Mouse (Mus musculus): ENCODE results near the gene Lypd5. TPM values are rescaled to one million over a fixed set of nuclear protein-coding genes. Genes with fewer than 3 reads are reported as not detected.

The Lypd5 gene
- total RNA-seq, 1 experiment from 2014 or later, result not detected

DNA sequence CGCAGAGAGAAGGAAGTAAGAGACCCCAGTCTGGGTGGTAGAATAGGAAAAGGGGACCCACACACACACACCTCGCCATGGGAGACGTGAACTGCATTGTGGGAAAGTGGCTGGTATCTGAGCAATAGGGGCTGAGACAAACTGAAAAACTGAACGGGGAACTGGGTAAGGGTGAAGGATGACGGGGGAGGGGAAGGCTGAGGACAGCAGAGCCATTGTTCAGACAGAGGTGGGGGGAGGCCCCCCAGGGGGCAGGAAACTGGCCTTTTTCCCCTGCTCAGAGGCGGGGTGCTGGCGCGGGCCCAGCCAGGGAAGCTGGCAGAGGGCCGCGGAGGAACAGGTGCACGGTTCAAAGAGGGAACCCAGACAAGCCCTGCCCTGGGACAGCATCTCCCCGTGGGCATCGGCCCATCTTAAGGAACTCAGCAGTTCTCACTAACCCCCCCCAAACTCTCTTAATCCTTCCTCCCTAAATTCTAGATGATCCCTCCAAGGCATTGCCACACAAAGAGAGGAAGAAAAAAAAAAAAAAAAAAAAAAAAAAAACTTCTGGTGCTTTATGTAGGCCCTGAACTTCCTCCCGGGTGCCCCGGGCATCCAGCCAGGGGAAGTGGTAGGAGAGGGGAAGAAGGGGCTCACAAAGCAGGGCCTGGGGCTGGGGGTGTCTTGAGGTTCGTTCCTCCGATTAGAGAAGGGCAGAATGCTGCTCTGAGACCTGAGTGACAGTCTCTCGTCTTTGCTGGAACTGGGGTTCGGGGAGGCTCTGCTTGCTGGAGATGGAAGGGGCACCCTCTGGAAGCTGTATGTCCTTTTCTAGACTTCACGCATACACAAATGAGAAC lies 24.8 kb downstream of the Lypd5 start:
- peak; percentile 48 to 55 for ATAC-seq (replicated peaks in 1 of 2; ENCODE audit: insufficient read depth in 1 of 2, low FRiP score in 2 of 2, low TSS enrichment in 1 of 2, low read depth in 1 of 2, poor library complexity in 2 of 2, severe bottlenecking in 2 of 2)

DNA sequence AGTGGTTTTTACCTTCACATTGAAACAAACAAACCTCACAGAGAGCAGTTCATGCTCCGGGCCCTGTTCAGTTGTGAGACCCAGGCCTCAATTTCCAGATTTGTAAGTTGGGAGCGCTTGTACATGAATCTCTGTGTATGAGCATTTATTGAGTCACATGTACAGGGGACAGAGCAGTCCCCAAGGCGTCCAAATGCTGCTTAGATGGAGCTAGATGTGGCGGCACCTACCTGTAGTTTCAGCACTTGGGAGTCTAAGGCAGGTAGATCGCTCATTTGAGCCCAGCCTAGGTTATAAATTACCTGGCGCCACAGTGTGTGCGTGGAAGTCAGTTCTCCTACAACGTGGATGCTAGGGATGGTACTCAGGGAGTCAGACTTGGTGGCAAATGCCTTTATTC lies 27.5 kb downstream of the Lypd5 start:
- ATAC-seq (replicated peaks in 1 of 2; ENCODE audit: insufficient read depth in 1 of 2, low FRiP score in 2 of 2, low TSS enrichment in 1 of 2, low read depth in 1 of 2, poor library complexity in 2 of 2, severe bottlenecking in 2 of 2), result no peak

GRCm38 (mm10) chr7:24377091-24377865 lies 28.3 kb downstream of the Lypd5 start:
- ATAC-seq (replicated peaks in 1 of 2; ENCODE audit: insufficient read depth in 1 of 2, low FRiP score in 2 of 2, low TSS enrichment in 1 of 2, low read depth in 1 of 2, poor library complexity in 2 of 2, severe bottlenecking in 2 of 2), result peak in 1 of 2 experiments; percentile 39; a peak in 2 of 4 replicates

GRCm38 (mm10) chr7:24378049-24378701 lies 29.2 kb downstream of the Lypd5 start:
- ATAC-seq (replicated peaks in 1 of 2; ENCODE audit: insufficient read depth in 1 of 2, low FRiP score in 2 of 2, low TSS enrichment in 1 of 2, low read depth in 1 of 2, poor library complexity in 2 of 2, severe bottlenecking in 2 of 2), result no peak

DNA sequence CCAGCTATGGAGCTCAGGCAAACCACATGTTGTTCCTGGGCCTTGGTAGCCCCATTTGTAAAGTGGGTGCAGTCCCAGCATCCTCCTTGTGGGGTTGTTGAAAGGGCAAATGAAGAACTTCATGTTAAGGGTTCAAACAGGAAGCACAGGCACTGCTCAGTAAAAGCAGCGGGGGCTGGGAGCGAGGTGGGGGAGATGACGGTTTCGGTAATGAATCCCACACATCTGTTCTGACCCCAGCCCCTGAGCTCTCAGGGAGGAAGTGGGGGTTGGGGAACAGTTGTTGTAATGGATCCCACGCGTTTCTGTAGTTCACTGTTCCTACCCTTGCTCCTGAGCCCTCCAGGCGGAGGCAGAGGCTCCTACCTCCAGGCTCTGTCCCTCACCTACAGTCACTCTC lies 30.9 kb downstream of the Lypd5 start:
- peak; percentile 19 to 20; a peak in 2 of 4 replicates for ATAC-seq (replicated peaks in 1 of 2; ENCODE audit: insufficient read depth in 1 of 2, low FRiP score in 2 of 2, low TSS enrichment in 1 of 2, low read depth in 1 of 2, poor library complexity in 2 of 2, severe bottlenecking in 2 of 2)

GRCm38 (mm10) chr7:24380370-24380769 lies 31.4 kb downstream of the Lypd5 start:
- ATAC-seq (replicated peaks in 1 of 2; ENCODE audit: insufficient read depth in 1 of 2, low FRiP score in 2 of 2, low TSS enrichment in 1 of 2, low read depth in 1 of 2, poor library complexity in 2 of 2, severe bottlenecking in 2 of 2), result no peak

DNA sequence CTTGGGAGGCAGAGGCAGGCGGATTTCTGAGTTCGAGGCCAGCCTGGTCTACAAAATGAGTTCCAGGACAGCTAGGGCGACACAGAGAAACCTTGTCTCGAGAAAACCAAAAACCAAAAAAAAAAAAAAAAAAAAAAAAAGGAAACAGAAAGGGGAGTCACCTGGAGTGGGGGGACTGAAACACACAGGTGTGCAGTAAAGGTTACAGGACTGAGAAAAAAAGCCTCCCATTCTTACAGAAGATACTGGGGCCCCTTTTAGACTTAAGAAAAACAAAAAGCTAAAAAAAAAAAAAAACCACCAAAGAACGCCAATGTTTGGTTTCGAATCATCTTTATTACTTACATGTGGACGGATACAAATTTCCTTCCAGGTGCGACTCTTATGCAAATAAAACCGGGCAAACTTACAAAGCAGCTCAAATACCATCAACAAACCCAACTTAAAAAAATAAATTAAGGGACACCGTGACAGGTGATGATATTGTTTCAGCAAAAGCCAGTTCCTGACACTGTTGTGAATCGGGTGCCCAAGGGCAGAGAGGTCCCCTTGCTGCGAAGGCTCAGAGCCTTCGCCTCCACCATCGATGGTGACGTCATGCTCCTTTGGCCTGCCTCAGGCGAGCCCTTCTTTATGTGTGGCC lies 33.9 kb downstream of the Lypd5 start:
- no peak for ATAC-seq (replicated peaks in 1 of 2; ENCODE audit: insufficient read depth in 1 of 2, low FRiP score in 2 of 2, low TSS enrichment in 1 of 2, low read depth in 1 of 2, poor library complexity in 2 of 2, severe bottlenecking in 2 of 2)

DNA sequence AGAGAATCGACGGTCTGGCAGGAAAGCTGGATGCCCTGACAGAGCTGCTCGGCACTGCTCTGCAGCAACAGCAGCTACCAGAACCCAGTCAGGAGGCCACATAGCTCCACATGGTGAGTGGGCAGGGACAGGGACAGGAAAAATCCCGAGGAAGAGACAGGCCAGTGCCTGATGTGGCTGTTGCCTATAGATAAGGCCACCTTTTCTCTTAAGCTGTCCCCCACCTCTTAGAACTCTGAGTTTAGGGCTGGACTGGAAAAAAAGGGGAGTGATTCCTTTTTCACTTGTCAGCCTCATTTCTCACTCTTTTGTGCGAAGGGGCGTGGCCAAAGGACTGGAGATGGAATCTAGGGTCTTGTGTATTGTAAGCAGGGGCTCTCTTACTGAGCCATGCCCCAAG lies 35.1 kb downstream of the Lypd5 start:
- ATAC-seq (replicated peaks in 1 of 2; ENCODE audit: insufficient read depth in 1 of 2, low FRiP score in 2 of 2, low TSS enrichment in 1 of 2, low read depth in 1 of 2, poor library complexity in 2 of 2, severe bottlenecking in 2 of 2), result no peak

- ATAC-seq (replicated peaks in 1 of 2; ENCODE audit: insufficient read depth in 1 of 2, low FRiP score in 2 of 2, low TSS enrichment in 1 of 2, low read depth in 1 of 2, poor library complexity in 2 of 2, severe bottlenecking in 2 of 2), result peak; percentile 17 to 23; a peak in 1 of 4 replicates
These were observed 35.8 kb downstream of the Lypd5 start for GRCm38 (mm10) chr7:24384827-24385226.

- peak; percentile 68 to 77 for ATAC-seq (replicated peaks in 1 of 2; ENCODE audit: insufficient read depth in 1 of 2, low FRiP score in 2 of 2, low TSS enrichment in 1 of 2, low read depth in 1 of 2, poor library complexity in 2 of 2, severe bottlenecking in 2 of 2)
These were observed 38.1 kb downstream of the Lypd5 start for GRCm38 (mm10) chr7:24387059-24387556.

DNA sequence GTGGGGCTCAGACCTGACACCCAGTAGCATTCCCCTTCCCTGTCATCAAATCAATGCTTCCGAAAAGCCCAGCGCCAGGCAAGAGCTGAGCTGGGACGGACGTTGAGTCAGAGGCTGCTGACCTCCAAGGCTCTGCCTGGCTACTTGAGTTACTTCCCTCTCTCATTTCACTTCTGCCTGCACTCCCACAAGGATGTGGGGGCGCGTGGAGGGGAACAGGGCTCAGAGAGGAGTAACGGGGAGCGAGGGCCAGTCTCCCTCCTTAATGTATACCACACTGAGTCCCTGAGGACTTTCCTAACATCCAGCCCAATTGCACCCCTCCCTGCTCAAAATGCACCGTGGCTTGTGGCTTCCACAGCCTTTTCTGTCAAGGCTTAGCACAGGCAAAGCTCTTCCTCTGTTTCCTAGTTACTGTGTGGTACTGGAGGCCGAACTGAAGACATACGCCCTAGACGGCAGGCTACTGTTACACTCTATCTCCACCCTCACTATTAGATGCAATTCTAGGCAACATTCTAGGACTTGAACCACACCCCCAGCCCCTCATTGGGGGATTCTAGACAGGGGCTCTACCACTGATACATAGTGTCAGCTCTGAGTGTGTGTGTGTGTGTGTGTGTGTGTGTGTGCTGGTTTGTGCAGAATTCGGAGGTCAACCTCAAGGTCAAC lies 40.7 kb downstream of the Lypd5 start:
- peak in 1 of 2 experiments; percentile 31; a peak in 2 of 4 replicates for ATAC-seq (replicated peaks in 1 of 2; ENCODE audit: insufficient read depth in 1 of 2, low FRiP score in 2 of 2, low TSS enrichment in 1 of 2, low read depth in 1 of 2, poor library complexity in 2 of 2, severe bottlenecking in 2 of 2)

- no peak for ATAC-seq (replicated peaks in 1 of 2; ENCODE audit: insufficient read depth in 1 of 2, low FRiP score in 2 of 2, low TSS enrichment in 1 of 2, low read depth in 1 of 2, poor library complexity in 2 of 2, severe bottlenecking in 2 of 2)
These were observed 41.5 kb downstream of the Lypd5 start for GRCm38 (mm10) chr7:24390512-24390911.

- no peak for ATAC-seq (replicated peaks in 1 of 2; ENCODE audit: insufficient read depth in 1 of 2, low FRiP score in 2 of 2, low TSS enrichment in 1 of 2, low read depth in 1 of 2, poor library complexity in 2 of 2, severe bottlenecking in 2 of 2)
These were observed 42.1 kb downstream of the Lypd5 start for GRCm38 (mm10) chr7:24391077-24391476.

- no peak for ATAC-seq (replicated peaks in 1 of 2; ENCODE audit: insufficient read depth in 1 of 2, low FRiP score in 2 of 2, low TSS enrichment in 1 of 2, low read depth in 1 of 2, poor library complexity in 2 of 2, severe bottlenecking in 2 of 2)
These were observed 42.7 kb downstream of the Lypd5 start for GRCm38 (mm10) chr7:24391687-24392086.

- ATAC-seq (replicated peaks in 1 of 2; ENCODE audit: insufficient read depth in 1 of 2, low FRiP score in 2 of 2, low TSS enrichment in 1 of 2, low read depth in 1 of 2, poor library complexity in 2 of 2, severe bottlenecking in 2 of 2), result no peak
These were observed 45.1 kb downstream of the Lypd5 start for GRCm38 (mm10) chr7:24394054-24394453.

- peak; percentile 47 to 56 for ATAC-seq (replicated peaks in 1 of 2; ENCODE audit: insufficient read depth in 1 of 2, low FRiP score in 2 of 2, low TSS enrichment in 1 of 2, low read depth in 1 of 2, poor library complexity in 2 of 2, severe bottlenecking in 2 of 2)
These were observed 45.6 kb downstream of the Lypd5 start for GRCm38 (mm10) chr7:24394475-24395161.

All from hematopoietic stem cell, adult 5-6 weeks (primary cell).